Mouse (Mus musculus) MEL (cell line): ENCODE measurements around the gene Tinf2. TPM values are rescaled to one million over a fixed set of nuclear protein-coding genes. Genes with fewer than 3 reads are reported as not detected.

ENCODE experiments used
- DNase-seq: peaks from one replicate; pipeline ENCODE4 v3.0.0; 2011; ENCODE audit warnings: low read depth, low spot score
- H3K27ac ChIP-seq: 2 replicates; pipeline ENCODE4 v1.5.1; 2012; ENCODE audit warnings: low read depth, mild to moderate bottlenecking, control low read depth, low read length, moderate library complexity; ENCODE audit not compliant: control insufficient read depth
- H3K27me3 ChIP-seq, 2 experiments: fragments of 150-350 bp in 1 of 2; sonication (generic) in 1 of 2; 2 replicates each; pipeline ENCODE4 v1.6.1; 2012; ENCODE audit warnings: low read length in 2 of 2, mild to moderate bottlenecking in 2 of 2, improper control_type of control experiment in 1 of 2, moderate library complexity in 1 of 2; ENCODE audit not compliant: insufficient read depth in 2 of 2, control insufficient read depth in 1 of 2
- H3K36me3 ChIP-seq, 2 experiments: 2 replicates each; pipeline ENCODE4 v1.6.1; 2012 to 2014; ENCODE audit warnings: low read length in 2 of 2, improper control_type of control experiment in 1 of 2, inconsistent platforms in 1 of 2, mild to moderate bottlenecking in 1 of 2; ENCODE audit not compliant: insufficient read depth in 2 of 2, control insufficient read depth in 1 of 2
- H3K4me1 ChIP-seq, 2 experiments: fragments of 150-350 bp in 1 of 2; sonication (generic) in 1 of 2; 2 replicates each; pipeline ENCODE4 v1.6.1; 2012; ENCODE audit warnings: low read length in 2 of 2, improper control_type of control experiment in 1 of 2, mild to moderate bottlenecking in 1 of 2; ENCODE audit not compliant: insufficient read depth in 2 of 2, control insufficient read depth in 1 of 2
- H3K4me3 ChIP-seq, 2 experiments: fragments of 150-350 bp in 1 of 2; sonication (generic) in 1 of 2; 2 replicates each; pipeline ENCODE4 v1.5.1; 2012; ENCODE audit warnings: low read depth in 2 of 2, low read length in 2 of 2, mild to moderate bottlenecking in 2 of 2, moderate library complexity in 2 of 2, control low read depth in 1 of 2, improper control_type of control experiment in 1 of 2; ENCODE audit not compliant: control insufficient read depth in 1 of 2, insufficient read depth in 1 of 2
- H3K79me2 ChIP-seq: 2 replicates; pipeline ENCODE4 v1.6.1; 2012; ENCODE audit warnings: mild to moderate bottlenecking, low read length, moderate library complexity; ENCODE audit not compliant: control insufficient read depth, poor library complexity, insufficient read depth
- H3K9ac ChIP-seq: 2 replicates; pipeline ENCODE4 v1.6.1; 2012; ENCODE audit warnings: low read depth, mild to moderate bottlenecking, control low read depth, low read length, moderate library complexity; ENCODE audit not compliant: control insufficient read depth, poor library complexity, severe bottlenecking
- H3K9me3 ChIP-seq: fragments of 150-350 bp; sonication (generic); replicated peaks from 2 replicates; pipeline ENCODE4 v1.6.1; 2012; ENCODE audit warnings: mild to moderate bottlenecking, low read length, improper control_type of control experiment, moderate library complexity; ENCODE audit not compliant: insufficient read depth
- CHD1 ChIP-seq: IDR thresholded peaks from 2 replicates; pipeline ENCODE4 v1.6.1; 2012; ENCODE audit warnings: low read depth, mild to moderate bottlenecking, inconsistent platforms, low read length, improper control_type of control experiment
- ELF1 ChIP-seq: IDR thresholded peaks from 2 replicates; pipeline ENCODE4 v1.6.1; 2014; ENCODE audit warnings: low read depth, mild to moderate bottlenecking, inconsistent platforms, low read length, improper control_type of control experiment, moderate library complexity
- ETS1 ChIP-seq: IDR thresholded peaks from 2 replicates; pipeline ENCODE4 v1.6.1; 2012; ENCODE audit warnings: low read depth, mild to moderate bottlenecking, inconsistent platforms, low read length, improper control_type of control experiment, moderate library complexity
- GABPA ChIP-seq: IDR thresholded peaks from 2 replicates; pipeline ENCODE4 v1.6.1; 2012; ENCODE audit warnings: low read depth, mild to moderate bottlenecking, inconsistent platforms, low read length, improper control_type of control experiment, moderate library complexity
- HCFC1 ChIP-seq: IDR thresholded peaks from 2 replicates; pipeline ENCODE4 v1.6.1; 2012; ENCODE audit warnings: low read depth, mild to moderate bottlenecking, inconsistent platforms, low read length, improper control_type of control experiment, moderate library complexity
- KAT2A ChIP-seq: conservative IDR thresholded peaks from 2 replicates; pipeline ENCODE4 v1.6.1; 2012; ENCODE audit warnings: low read depth, low read length, improper control_type of control experiment, inconsistent platforms
- MAFK ChIP-seq: IDR thresholded peaks from 2 replicates; pipeline ENCODE4 v1.6.1; 2011; ENCODE audit warnings: low read depth, mild to moderate bottlenecking, low read length, improper control_type of control experiment, borderline replicate concordance
- MAZ ChIP-seq: IDR thresholded peaks from 2 replicates; pipeline ENCODE4 v1.6.1; 2012; ENCODE audit warnings: low read depth, mild to moderate bottlenecking, inconsistent platforms, low read length, improper control_type of control experiment
- MYB ChIP-seq: IDR thresholded peaks from 2 replicates; pipeline ENCODE4 v1.6.1; 2011; ENCODE audit warnings: mild to moderate bottlenecking, low read depth, low read length, improper control_type of control experiment
- NRF1 ChIP-seq: IDR thresholded peaks from 2 replicates; pipeline ENCODE4 v1.6.1; 2014; ENCODE audit warnings: low read depth, mild to moderate bottlenecking, inconsistent platforms, low read length, improper control_type of control experiment, moderate library complexity; ENCODE audit not compliant: poor library complexity, insufficient read depth, severe bottlenecking
- POLR2A ChIP-seq, 2 experiments: IDR thresholded peaks; 2 replicates each; pipeline ENCODE4 v1.6.1; 2011 to 2012; ENCODE audit warnings: low read length in 2 of 2, mild to moderate bottlenecking in 2 of 2, control low read depth in 1 of 2, improper control_type of control experiment in 1 of 2, low read depth in 1 of 2, moderate library complexity in 1 of 2; ENCODE audit not compliant: control insufficient read depth in 1 of 2, insufficient read depth in 1 of 2, poor library complexity in 1 of 2
- POLR2AphosphoS2 ChIP-seq: IDR thresholded peaks from 2 replicates; pipeline ENCODE4 v1.6.1; 2011; ENCODE audit warnings: low read length, improper control_type of control experiment
- POLR2AphosphoS5 ChIP-seq: IDR thresholded peaks from 2 replicates; pipeline ENCODE4 v1.6.1; 2012; ENCODE audit warnings: low read depth, borderline replicate concordance, mild to moderate bottlenecking, inconsistent platforms, low read length, moderate library complexity, mixed read lengths
- RAD21 ChIP-seq: IDR thresholded peaks from 2 replicates; pipeline ENCODE4 v1.6.1; 2011; ENCODE audit warnings: mild to moderate bottlenecking, low read depth, low read length, improper control_type of control experiment
- RCOR1 ChIP-seq: IDR thresholded peaks from 2 replicates; pipeline ENCODE4 v1.6.1; 2012; ENCODE audit warnings: low read depth, mild to moderate bottlenecking, inconsistent platforms, low read length, improper control_type of control experiment
- SIN3A ChIP-seq: IDR thresholded peaks from 2 replicates; pipeline ENCODE4 v1.6.1; 2012; ENCODE audit warnings: low read length, improper control_type of control experiment, inconsistent platforms
- SMC3 ChIP-seq: IDR thresholded peaks from 2 replicates; pipeline ENCODE4 v1.6.1; 2011; ENCODE audit warnings: low read depth, low read length, improper control_type of control experiment
- TAL1 ChIP-seq: IDR thresholded peaks from 2 replicates; pipeline ENCODE4 v1.6.1; 2012; ENCODE audit warnings: mild to moderate bottlenecking, inconsistent platforms, low read length, moderate library complexity, mixed read lengths
- TBP ChIP-seq: IDR thresholded peaks from 2 replicates; pipeline ENCODE4 v1.8.0; 2011; ENCODE audit warnings: low read depth, low read length, improper control_type of control experiment
- TCF12 ChIP-seq: IDR thresholded peaks from 2 replicates; pipeline ENCODE4 v1.6.1; 2014; ENCODE audit warnings: low read depth, mild to moderate bottlenecking, inconsistent platforms, low read length, improper control_type of control experiment, moderate library complexity
- USF1 ChIP-seq: IDR thresholded peaks from 2 replicates; pipeline ENCODE4 v1.6.1; 2014; ENCODE audit warnings: low read depth, mild to moderate bottlenecking, inconsistent platforms, low read length, improper control_type of control experiment, moderate library complexity
- ZMIZ1 ChIP-seq: IDR thresholded peaks from 2 replicates; pipeline ENCODE4 v1.6.1; 2012; ENCODE audit warnings: low read depth, mild to moderate bottlenecking, inconsistent platforms, low read length, improper control_type of control experiment, moderate library complexity
- ZNF384 ChIP-seq: IDR thresholded peaks from 2 replicates; pipeline ENCODE4 v1.6.1; 2012; ENCODE audit warnings: low read depth, mild to moderate bottlenecking, inconsistent platforms, low read length, improper control_type of control experiment
- polyA plus RNA-seq, 2 experiments: library from polyadenylated mRNA; stranded (reverse) in 1 of 2; unstranded in 1 of 2; fragments of >175 nt in 1 of 2; fragments of >200 nt in 1 of 2; gene quantifications; 2 replicates each; pipeline versions ENCODE4 v1.2.1 to v1.2.4; 2012; ENCODE audit warnings: low replicate concordance in 2 of 2, low read depth in 1 of 2; ENCODE audit not compliant: insufficient read length in 2 of 2, insufficient read depth in 1 of 2, missing spikeins in 1 of 2
- total RNA-seq: library from RNA; depleted of rRNA; stranded (reverse); fragments of 300-350 nt; gene quantifications from 2 replicates; pipeline ENCODE4 v1.2.3, GENCODE M21; 2012

Tinf2 gene
- total and polyA plus RNA-seq, 3 experiments: 27.2 to 53.0 TPM; not detected in 1

- no peaks in the 10 kb centered on the region for H3K27me3 ChIP-seq
- H3K4me1 ChIP-seq: peaks cover 0 to 14% of the 10 kb centered on the region in 2 experiments; a peak in 2 of 4 replicates
- DNase-seq: no peak
- peaks cover 4 to 15% of the 10 kb centered on the region in 2 experiments for H3K36me3 ChIP-seq
- no peak overlapping the region for H3K27ac ChIP-seq
- TF ChIP-seq POLR2A (IDR thresholded peaks at IDR 0.05; ENCODE audit: control insufficient read depth in 1 of 2, insufficient read depth in 1 of 2, low read depth in 1 of 2, low read length in 2 of 2, poor library complexity in 1 of 2): no peak
- TF ChIP-seq RCOR1: no peak
- TF ChIP-seq CHD1: no peak
- no peak for TF ChIP-seq SMC3
- TF ChIP-seq GABPA: no peak
- TF ChIP-seq ZMIZ1: no peak
- TF ChIP-seq, all 39 proteins: peak for 0
- H3K79me2 ChIP-seq: peaks cover 42% of the 10 kb centered on the region
- H3K4me3 ChIP-seq: no peak overlapping the region
- no peak overlapping the region for H3K9ac ChIP-seq
- no peaks in the 10 kb centered on the region for H3K9me3 ChIP-seq
These were observed 40.3 kb downstream of the Tinf2 start for GRCm38 (mm10) chr14:55641291-55641690.

DNA sequence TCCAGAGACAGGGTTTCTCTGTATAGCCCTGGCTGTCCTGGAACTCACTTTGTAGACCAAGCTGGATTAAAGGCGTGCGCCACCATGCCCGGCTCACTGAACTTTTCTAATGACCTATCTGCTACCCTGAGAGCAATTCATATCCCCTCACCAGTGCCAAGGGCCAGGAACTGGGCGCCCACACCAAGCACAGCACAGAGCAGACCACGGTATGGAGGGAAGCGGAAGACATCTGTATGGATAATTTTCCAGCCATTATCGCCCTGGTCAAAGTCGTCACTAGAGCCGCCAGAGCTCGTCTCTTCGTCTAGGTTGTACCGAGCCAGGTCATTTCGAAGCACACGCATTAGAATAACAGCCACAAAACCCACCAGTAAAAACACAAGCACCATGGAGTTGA, 40.8 kb downstream of the Tinf2 start:
- Histone ChIP-seq H3K79me2 (peaks cover 42% of the 10 kb centered on the region), H3K27ac (no peak overlapping the region), H3K27me3 (no peaks in the 10 kb centered on the region), H3K9ac (no peak overlapping the region), H3K4me3 (no peak overlapping the region), H3K9me3 (no peaks in the 10 kb centered on the region), H3K36me3 (peaks cover 4 to 17% of the 10 kb centered on the region in 2 experiments), H3K4me1 (peaks cover 0 to 14% of the 10 kb centered on the region in 2 experiments; a peak in 2 of 4 replicates)
- TF ChIP-seq TBP (no peak), ETS1 (no peak), POLR2A (IDR thresholded peaks at IDR 0.05; ENCODE audit: control insufficient read depth in 1 of 2, insufficient read depth in 1 of 2, low read depth in 1 of 2, low read length in 2 of 2, poor library complexity in 1 of 2) (no peak), MAFK (no peak), CHD1 (no peak), HCFC1 (no peak), TCF12 (no peak), MAZ (no peak), USF1 (no peak), POLR2AphosphoS5 (no peak), KAT2A (no peak), SIN3A (no peak), MYB (no peak), RAD21 (no peak), ELF1 (no peak), SMC3 (no peak), ZNF384 (no peak), TAL1 (no peak), POLR2AphosphoS2 (no peak), NRF1 (no peak)
- DNase-seq: no peak
